Mouse (Mus musculus) limb, embryonic 10.5 days (tissue): ENCODE data around the gene Rassf7. TPM values are rescaled to one million over a fixed set of nuclear protein-coding genes. Genes with fewer than 3 reads are reported as not detected.
A peak's percentile ranks its signal among the peaks of the same experiment; 100 is the strongest.

Experiments
- DNase-seq: peaks from one replicate; pipeline ENCODE4 v3.0.0-alpha.2; 2017; ENCODE audit warnings: low spot score
- H3K27ac ChIP-seq: fragments of 300-500 bp; sonication (generic); 2 replicates; pipeline ENCODE4 v1.5.1; 2016; ENCODE audit warnings: mild to moderate bottlenecking
- H3K27me3 ChIP-seq: fragments of 300-500 bp; sonication (generic); 2 replicates; pipeline ENCODE4 v1.6.1; 2016; ENCODE audit warnings: low read depth, mild to moderate bottlenecking; ENCODE audit not compliant: poor library complexity, severe bottlenecking
- H3K36me3 ChIP-seq: fragments of 300-500 bp; sonication (generic); 2 replicates; pipeline ENCODE4 v1.6.1; 2016; ENCODE audit warnings: mild to moderate bottlenecking, moderate library complexity
- H3K4me1 ChIP-seq: fragments of 300-500 bp; sonication (generic); 2 replicates; pipeline ENCODE4 v1.6.1; 2016
- H3K4me3 ChIP-seq: fragments of 300-500 bp; sonication (generic); 2 replicates; pipeline ENCODE4 v1.5.1; 2016; ENCODE audit warnings: mild to moderate bottlenecking, moderate library complexity
- H3K9me3 ChIP-seq: fragments of 300-500 bp; sonication (generic); replicated peaks from 2 replicates; pipeline ENCODE4 v1.6.1; 2016; ENCODE audit warnings: mild to moderate bottlenecking
- WGBS: fragments of 180-500 bp; shearing (Covaris S2); methylation state at CpG from one replicate; pipeline ENCODE4 v1.1.7; 2016; 5-methylcytosine and 5-hydroxymethylcytosine counted together
- polyA plus RNA-seq: library from polyadenylated mRNA; unstranded; fragments of >200 nt; fragmentation: Nextera tagmentation; extraction: Ambion mirVana; gene quantifications from 2 replicates; pipeline ENCODE4 v1.2.1, GENCODE M21; 2016

Rassf7 gene
- polyA plus RNA-seq, 1 experiment from 2014 or later, result 53.5 TPM

GRCm38 (mm10) chr7:141219558-141220099 lies 4.0 kb downstream of the Rassf7 start:
- H3K36me3 ChIP-seq, result peaks cover 31% of the 10 kb centered on the region
- no peaks in the 10 kb centered on the region for H3K27me3 ChIP-seq
- H3K27ac ChIP-seq, result peak overlapping the region; percentile 30; the same call in 1 of the 2 replicates
- peaks cover 64% of the 10 kb centered on the region for H3K4me1 ChIP-seq
- no peaks in the 10 kb centered on the region for H3K9me3 ChIP-seq
- DNase-seq, result no peak
- no peak overlapping the region for H3K4me3 ChIP-seq
- 100% methylated on average over 1 of the region's 1 CpGs for WGBS

- Histone ChIP-seq H3K4me1 (peaks cover 57% of the 10 kb centered on the region), H3K27ac (peak overlapping the region; percentile 90), H3K36me3 (peaks cover 31% of the 10 kb centered on the region), H3K4me3 (no peak overlapping the region), H3K27me3 (no peaks in the 10 kb centered on the region), H3K9me3 (no peaks in the 10 kb centered on the region)
- 78% methylated on average over 1 of the region's 1 CpGs for WGBS
- no peak for DNase-seq
These were observed 4.7 kb downstream of the Rassf7 start for GRCm38 (mm10) chr7:141220377-141220776.

- DNase-seq, result peak; percentile 99
- no peaks in the 10 kb centered on the region for H3K27me3 ChIP-seq
- peaks cover 31% of the 10 kb centered on the region for H3K36me3 ChIP-seq
- peaks cover 47% of the 10 kb centered on the region for H3K4me1 ChIP-seq
- no peaks in the 10 kb centered on the region for H3K9me3 ChIP-seq
- peak overlapping the region; percentile 65 for H3K4me3 ChIP-seq
- peak overlapping the region; percentile 90 for H3K27ac ChIP-seq
- 3% methylated on average over 44 of the region's 44 CpGs for WGBS
These were observed 5.8 kb downstream of the Rassf7 start for GRCm38 (mm10) chr7:141221249-141222125.

- no peaks in the 10 kb centered on the region for H3K9me3 ChIP-seq
- DNase-seq, result no peak
- H3K27ac ChIP-seq, result peak overlapping the region; percentile 90
- no peaks in the 10 kb centered on the region for H3K27me3 ChIP-seq
- 16% methylated on average over 8 of the region's 8 CpGs for WGBS
- H3K4me1 ChIP-seq, result peaks cover 41% of the 10 kb centered on the region
- peak overlapping the region; percentile 65 for H3K4me3 ChIP-seq
- H3K36me3 ChIP-seq, result peaks cover 31% of the 10 kb centered on the region
These were observed 6.4 kb downstream of the Rassf7 start for GRCm38 (mm10) chr7:141222126-141222467.

- Histone ChIP-seq H3K9me3 (no peaks in the 10 kb centered on the region), H3K36me3 (peaks cover 24% of the 10 kb centered on the region), H3K27me3 (no peaks in the 10 kb centered on the region), H3K4me3 (no peak overlapping the region), H3K27ac (peak overlapping the region; percentile 90), H3K4me1 (peaks cover 35% of the 10 kb centered on the region)
- 92% methylated on average over 4 of the region's 4 CpGs for WGBS
- no peak for DNase-seq
These were observed 7.1 kb downstream of the Rassf7 start for GRCm38 (mm10) chr7:141222696-141223215.

GRCm38 (mm10) chr7:141226535-141226934 lies 10.9 kb downstream of the Rassf7 start:
- H3K4me1 ChIP-seq, result peaks cover 33% of the 10 kb centered on the region
- no peak overlapping the region for H3K4me3 ChIP-seq
- no peak overlapping the region for H3K27ac ChIP-seq
- no peak for DNase-seq
- no peaks in the 10 kb centered on the region for H3K9me3 ChIP-seq
- WGBS, result 85% methylated on average over 6 of the region's 6 CpGs
- no peaks in the 10 kb centered on the region for H3K27me3 ChIP-seq
- H3K36me3 ChIP-seq, result peaks cover 12% of the 10 kb centered on the region

GRCm38 (mm10) chr7:141227796-141228195 lies 12.1 kb downstream of the Rassf7 start:
- peak overlapping the region; percentile 98 for H3K27ac ChIP-seq

GRCm38 (mm10) chr7:141228279-141229067 lies 12.8 kb downstream of the Rassf7 start, which contains the start of gene Phrf1:
Phrf1 (plus strand) TSS chr7:141228784.
- Histone ChIP-seq H3K36me3 (peaks cover 31% of the 10 kb centered on the region), H3K4me3 (peak within 1 kb of the TSS; percentile 99), H3K9me3 (no peaks in the 10 kb centered on the region), H3K4me1 (peaks cover 20% of the 10 kb centered on the region), H3K27me3 (no peaks in the 10 kb centered on the region), H3K27ac (peak within 1 kb of the TSS; percentile 98)
- WGBS, result under 1% methylated on average over 76 of the region's 76 CpGs
- peak; percentile 98 for DNase-seq

More at GRCm38 (mm10) chr7:141227796-141228195, 12.1 kb downstream of the Rassf7 start:
- DNase-seq, result no peak
- peaks cover 22% of the 10 kb centered on the region for H3K4me1 ChIP-seq
- no peaks in the 10 kb centered on the region for H3K27me3 ChIP-seq
- H3K4me3 ChIP-seq, result peak overlapping the region; percentile 99
- H3K36me3 ChIP-seq, result peaks cover 25% of the 10 kb centered on the region
- no peaks in the 10 kb centered on the region for H3K9me3 ChIP-seq
- 82% methylated on average over 4 of the region's 4 CpGs for WGBS

- Histone ChIP-seq H3K4me1 (peaks cover 20% of the 10 kb centered on the region), H3K27me3 (no peaks in the 10 kb centered on the region), H3K9me3 (no peaks in the 10 kb centered on the region), H3K36me3 (peaks cover 44% of the 10 kb centered on the region), H3K4me3 (peak overlapping the region; percentile 99), H3K27ac (peak overlapping the region; percentile 98)
- no peak for DNase-seq
- 68% methylated on average over 6 of the region's 6 CpGs for WGBS
These were observed 14.0 kb downstream of the Rassf7 start for GRCm38 (mm10) chr7:141229702-141230101.

GRCm38 (mm10) chr7:141230570-141230969 lies 14.9 kb downstream of the Rassf7 start:
- no peak overlapping the region for H3K27ac ChIP-seq
- peaks cover 20% of the 10 kb centered on the region for H3K4me1 ChIP-seq
- peaks cover 52% of the 10 kb centered on the region for H3K36me3 ChIP-seq
- whole genome bisulfite sequencing, result 97% methylated on average over 4 of the region's 4 CpGs
- H3K4me3 ChIP-seq, result no peak overlapping the region
- H3K27me3 ChIP-seq, result no peaks in the 10 kb centered on the region
- no peaks in the 10 kb centered on the region for H3K9me3 ChIP-seq
- DNase-seq, result no peak

- peaks cover 58% of the 10 kb centered on the region for H3K36me3 ChIP-seq
- WGBS, result 94% methylated on average over 3 of the region's 3 CpGs
These were observed 15.5 kb downstream of the Rassf7 start for GRCm38 (mm10) chr7:141231111-141231510.

GRCm38 (mm10) chr7:141231551-141231950 lies 15.9 kb downstream of the Rassf7 start:
- H3K9me3 ChIP-seq, result no peaks in the 10 kb centered on the region
- DNase-seq, result no peak
- no peaks in the 10 kb centered on the region for H3K27me3 ChIP-seq
- H3K4me3 ChIP-seq, result no peak overlapping the region
- peaks cover 20% of the 10 kb centered on the region for H3K4me1 ChIP-seq
- WGBS, result 94% methylated on average over 10 of the region's 10 CpGs
- H3K27ac ChIP-seq, result no peak overlapping the region
- H3K36me3 ChIP-seq, result peaks cover 62% of the 10 kb centered on the region

More at GRCm38 (mm10) chr7:141231111-141231510, 15.5 kb downstream of the Rassf7 start:
- H3K4me3 ChIP-seq, result no peak overlapping the region
- no peaks in the 10 kb centered on the region for H3K9me3 ChIP-seq
- no peaks in the 10 kb centered on the region for H3K27me3 ChIP-seq
- peaks cover 20% of the 10 kb centered on the region for H3K4me1 ChIP-seq
- DNase-seq, result no peak
- no peak overlapping the region for H3K27ac ChIP-seq
